Mouse (Mus musculus): ENCODE results near the gene Akap11. TPM values are rescaled to one million over a fixed set of nuclear protein-coding genes. Genes with fewer than 3 reads are reported as not detected.
"Not testable (repeated sequence)": the region's sequence is repeated elsewhere in the genome, so short reads cannot be mapped to it uniquely, and the experiment has no call there.

Gene Akap11
- polyA plus RNA-seq, 1 experiment from 2014 or later, result 13.6 TPM

DNA sequence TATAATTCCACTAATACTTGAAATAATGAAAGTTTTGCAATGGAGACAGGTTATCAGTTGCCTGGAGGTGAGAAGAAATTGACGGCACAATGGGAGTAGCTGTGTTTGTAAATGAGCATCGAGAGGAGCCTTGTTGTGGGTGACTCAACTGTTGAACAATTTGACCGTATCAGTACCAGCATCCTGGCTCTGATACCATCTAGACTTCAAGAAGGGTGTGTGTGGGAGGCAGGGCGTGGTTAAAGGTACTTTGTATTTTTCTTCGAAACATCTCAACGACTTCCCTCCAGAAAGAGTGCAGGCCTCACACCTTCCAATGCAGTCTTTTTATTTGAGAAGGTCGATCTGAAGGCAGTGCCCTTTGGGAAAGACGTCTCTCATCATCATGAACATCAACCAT lies 22.4 kb upstream of the Akap11 start:
- Histone ChIP-seq H3K27me3 (ENCODE audit: control insufficient read depth, insufficient read depth, low read length) (no peaks in the 10 kb centered on the region), H3K9me3 (replicated peaks; ENCODE audit: control insufficient read depth, low read length) (no peaks in the 10 kb centered on the region), H3K9ac (ENCODE audit: low read length) (no peak overlapping the region), H3K4me3 (ENCODE audit: low read length) (no peak overlapping the region), H3K4me2 (ENCODE audit: low read depth, low read length) (no peak overlapping the region), H3K36me3 (ENCODE audit: control insufficient read depth, insufficient read depth) (no peaks in the 10 kb centered on the region), H3K27ac (ENCODE audit: low read length) (no peak overlapping the region), H3K4me1 (ENCODE audit: control insufficient read depth, insufficient read depth, low read length) (no peaks in the 10 kb centered on the region)
- WGBS, result 79% methylated on average over 8 of the region's 8 CpGs
- ATAC-seq (replicated peaks; ENCODE audit: extremely low read depth, insufficient read depth, low FRiP score), result no peak

DNA sequence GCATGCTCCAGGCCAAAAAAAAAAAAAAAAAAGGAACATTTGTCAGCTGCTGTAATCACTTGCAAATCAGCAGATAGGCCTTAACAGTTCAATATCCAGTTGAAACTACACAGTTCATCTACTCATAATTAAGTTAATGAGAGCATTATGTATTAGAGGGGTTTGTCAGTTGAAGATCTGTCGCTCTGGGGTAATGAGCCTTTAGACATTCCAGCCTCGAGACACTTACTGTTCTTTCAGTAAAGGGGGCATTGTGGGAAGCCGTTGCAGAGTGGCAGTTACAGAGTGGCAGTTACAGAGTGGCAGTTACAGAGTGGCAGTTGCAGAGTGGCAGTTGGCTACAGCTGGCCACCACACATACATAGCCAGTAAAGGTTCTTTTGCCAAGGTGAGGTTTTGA lies 18.2 kb upstream of the Akap11 start:
- WGBS, result 77% methylated on average over 3 of the region's 3 CpGs

DNA sequence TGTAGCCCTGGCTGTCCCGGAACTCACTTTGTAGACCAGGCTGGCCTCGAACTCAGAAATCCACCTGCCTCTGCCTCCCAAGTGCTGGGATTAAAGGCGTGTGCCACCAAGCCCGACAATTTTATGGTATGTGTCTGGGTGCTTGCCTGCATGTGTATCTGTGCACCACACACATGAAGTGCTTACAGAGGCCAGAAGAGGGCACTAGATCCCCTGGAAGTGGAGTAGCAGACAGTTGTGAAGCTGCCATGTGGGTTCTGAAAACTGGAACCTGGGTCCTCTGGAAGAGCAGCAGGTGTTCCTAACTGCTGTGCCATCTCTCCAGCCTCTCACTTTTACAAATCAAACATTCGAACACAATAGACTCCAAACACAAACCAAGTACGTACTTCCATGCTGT lies 17.1 kb upstream of the Akap11 start:
- no peak for ATAC-seq (replicated peaks; ENCODE audit: extremely low read depth, insufficient read depth, low FRiP score)
- no peak overlapping the region for H3K9ac ChIP-seq (ENCODE audit: low read length)
- H3K27ac ChIP-seq (ENCODE audit: low read length), result no peak overlapping the region
- no peaks in the 10 kb centered on the region for H3K36me3 ChIP-seq (ENCODE audit: control insufficient read depth, insufficient read depth)
- no peaks in the 10 kb centered on the region for H3K9me3 ChIP-seq (replicated peaks; ENCODE audit: control insufficient read depth, low read length)
- peaks cover 8% of the 10 kb centered on the region for H3K4me1 ChIP-seq (ENCODE audit: control insufficient read depth, insufficient read depth, low read length)
- H3K27me3 ChIP-seq (ENCODE audit: control insufficient read depth, insufficient read depth, low read length), result no peaks in the 10 kb centered on the region
- H3K4me3 ChIP-seq (ENCODE audit: low read length), result no peak overlapping the region
- H3K4me2 ChIP-seq (ENCODE audit: low read depth, low read length), result no peak overlapping the region
- WGBS, result 93% methylated on average over 6 of the region's 6 CpGs

More for the DNA sequence above, 18.2 kb upstream of the Akap11 start:
- H3K9ac ChIP-seq (ENCODE audit: low read length); H3K4me3 ChIP-seq (ENCODE audit: low read length); H3K27ac ChIP-seq (ENCODE audit: low read length); H3K27me3 ChIP-seq (ENCODE audit: control insufficient read depth, insufficient read depth, low read length); H3K36me3 ChIP-seq (ENCODE audit: control insufficient read depth, insufficient read depth); H3K9me3 ChIP-seq (replicated peaks; ENCODE audit: control insufficient read depth, low read length); H3K4me1 ChIP-seq (ENCODE audit: control insufficient read depth, insufficient read depth, low read length); ATAC-seq (replicated peaks; ENCODE audit: extremely low read depth, insufficient read depth, low FRiP score); H3K4me2 ChIP-seq (ENCODE audit: low read depth, low read length): not testable (repeated sequence)

DNA sequence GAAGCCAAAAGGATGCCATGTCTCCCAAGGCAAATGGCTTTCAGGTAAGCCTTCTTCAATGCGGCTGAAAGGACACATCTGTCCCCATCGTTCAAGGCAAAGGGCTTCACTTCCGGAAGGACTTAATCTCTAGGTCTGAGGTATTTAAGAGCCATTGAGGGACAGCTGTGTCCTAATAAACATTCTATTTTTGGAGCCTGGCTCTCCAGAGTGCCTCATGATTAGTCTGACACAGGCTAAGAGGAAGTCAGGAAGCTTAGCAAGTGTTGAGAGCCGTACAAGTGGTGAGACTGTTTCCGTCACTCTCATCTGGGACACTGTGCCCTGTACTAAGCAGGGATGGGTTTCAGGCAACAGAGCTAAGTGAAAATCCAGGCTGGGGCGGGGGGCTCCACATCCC lies 12.2 kb upstream of the Akap11 start:
- H3K36me3 ChIP-seq (ENCODE audit: control insufficient read depth, insufficient read depth), result no peaks in the 10 kb centered on the region
- peak; percentile 98 for ATAC-seq (replicated peaks; ENCODE audit: extremely low read depth, insufficient read depth, low FRiP score)
- no peaks in the 10 kb centered on the region for H3K9me3 ChIP-seq (replicated peaks; ENCODE audit: control insufficient read depth, low read length)
- WGBS, result 21% methylated on average over 6 of the region's 6 CpGs
- H3K9ac ChIP-seq (ENCODE audit: low read length), result 0 out of 2 replicates have a peak overlapping the region, but pooled peaks have one; percentile 28
- peak overlapping the region; percentile 40 for H3K4me2 ChIP-seq (ENCODE audit: low read depth, low read length)
- H3K27ac ChIP-seq (ENCODE audit: low read length), result peak overlapping the region; percentile 89
- H3K27me3 ChIP-seq (ENCODE audit: control insufficient read depth, insufficient read depth, low read length), result no peaks in the 10 kb centered on the region
- H3K4me3 ChIP-seq (ENCODE audit: low read length), result no peak overlapping the region
- H3K4me1 ChIP-seq (ENCODE audit: control insufficient read depth, insufficient read depth, low read length), result peaks cover 17% of the 10 kb centered on the region

DNA sequence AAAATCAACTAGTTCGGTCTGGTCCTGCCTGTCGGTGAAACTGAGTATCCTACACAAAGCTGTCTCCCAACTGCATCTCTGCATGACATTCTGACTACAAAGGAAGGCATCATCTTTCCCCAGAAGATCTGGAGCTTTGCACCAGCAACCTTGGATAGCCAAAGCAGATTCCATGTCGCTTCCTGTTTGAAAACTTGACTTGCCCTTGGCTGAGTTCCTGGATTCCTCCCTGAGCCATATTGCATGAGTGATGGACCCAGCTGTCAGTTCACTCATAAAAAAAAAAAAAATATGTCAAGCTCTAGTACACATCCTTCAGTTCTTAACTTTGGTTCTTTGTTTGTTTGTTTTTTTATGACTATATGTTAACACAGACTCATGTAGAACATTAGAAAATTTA lies 4.7 kb upstream of the Akap11 start:
- H3K9ac ChIP-seq (ENCODE audit: low read length), result no peak overlapping the region
- H3K27me3 ChIP-seq (ENCODE audit: control insufficient read depth, insufficient read depth, low read length), result no peaks in the 10 kb centered on the region
- H3K27ac ChIP-seq (ENCODE audit: low read length), result no peak overlapping the region
- no peaks in the 10 kb centered on the region for H3K36me3 ChIP-seq (ENCODE audit: control insufficient read depth, insufficient read depth)
- ATAC-seq (replicated peaks; ENCODE audit: extremely low read depth, insufficient read depth, low FRiP score), result no peak
- H3K4me2 ChIP-seq (ENCODE audit: low read depth, low read length), result no peak overlapping the region
- no peak overlapping the region for H3K4me3 ChIP-seq (ENCODE audit: low read length)
- WGBS, result 63% methylated on average over 3 of the region's 3 CpGs
- peaks cover 11% of the 10 kb centered on the region for H3K4me1 ChIP-seq (ENCODE audit: control insufficient read depth, insufficient read depth, low read length)
- no peaks in the 10 kb centered on the region for H3K9me3 ChIP-seq (replicated peaks; ENCODE audit: control insufficient read depth, low read length)

DNA sequence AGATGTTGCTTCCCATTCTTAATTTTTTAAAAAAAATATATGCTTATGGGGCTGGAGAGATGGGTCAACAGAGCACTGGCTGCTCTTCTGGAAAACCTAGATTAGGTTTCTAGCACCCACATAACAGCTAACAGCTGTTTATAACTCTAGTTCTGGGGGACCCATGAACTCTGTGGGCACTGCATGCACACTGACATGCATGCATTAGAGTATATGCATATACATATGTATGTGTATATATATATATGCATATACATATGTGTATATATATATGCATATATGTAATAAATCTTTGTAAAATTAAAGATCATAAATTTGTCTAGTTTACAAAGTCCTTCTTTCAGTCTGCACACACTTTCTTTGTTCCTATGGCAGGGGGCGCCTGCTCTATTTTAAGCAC lies 3.2 kb upstream of the Akap11 start:
- no peak overlapping the region for H3K4me2 ChIP-seq (ENCODE audit: low read depth, low read length)
- H3K4me3 ChIP-seq (ENCODE audit: low read length), result no peak overlapping the region

DNA sequence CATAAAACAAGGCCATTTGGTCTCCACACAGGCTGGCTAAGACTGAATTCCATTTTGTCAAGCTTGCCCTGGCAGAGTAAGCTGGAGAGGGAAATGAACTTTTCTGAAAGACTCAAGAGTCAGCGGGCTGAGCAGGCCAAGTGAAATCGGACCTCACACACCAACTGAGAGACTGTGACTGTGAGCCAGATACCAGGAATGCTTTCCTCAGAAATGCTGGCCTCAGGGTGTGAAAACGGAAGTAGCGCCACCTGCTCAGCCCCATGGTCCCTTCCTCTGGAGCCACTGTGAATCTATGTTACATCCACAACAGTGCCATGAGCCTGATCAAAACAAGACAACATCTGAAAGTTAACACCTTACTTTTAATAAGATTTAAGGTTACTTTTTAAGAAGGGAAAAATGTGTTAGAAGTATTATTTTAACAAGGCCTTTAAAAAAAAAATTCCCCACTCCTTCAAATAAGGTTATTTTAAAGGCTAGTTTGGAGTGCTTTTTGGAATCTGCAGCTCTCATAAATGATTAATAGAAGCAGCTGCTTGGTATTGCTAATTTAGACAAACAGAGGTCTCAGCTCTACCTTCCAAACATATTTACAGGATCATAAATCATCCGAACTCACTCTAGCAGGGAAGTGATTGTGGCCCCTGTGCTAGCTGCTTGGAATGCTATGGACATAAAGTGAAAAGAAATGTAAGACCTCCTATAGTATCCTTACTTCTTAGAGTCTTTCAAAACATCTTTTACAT lies 2.1 kb upstream of the Akap11 start:
- no peak overlapping the region for H3K9ac ChIP-seq (ENCODE audit: low read length)
- H3K9me3 ChIP-seq (replicated peaks; ENCODE audit: control insufficient read depth, low read length), result no peaks in the 10 kb centered on the region
- ATAC-seq (replicated peaks; ENCODE audit: extremely low read depth, insufficient read depth, low FRiP score), result no peak
- H3K4me3 ChIP-seq (ENCODE audit: low read length), result no peak overlapping the region
- no peak overlapping the region for H3K4me2 ChIP-seq (ENCODE audit: low read depth, low read length)
- 29% methylated on average over 5 of the region's 5 CpGs for WGBS
- no peaks in the 10 kb centered on the region for H3K27me3 ChIP-seq (ENCODE audit: control insufficient read depth, insufficient read depth, low read length)
- peaks cover 18% of the 10 kb centered on the region for H3K4me1 ChIP-seq (ENCODE audit: control insufficient read depth, insufficient read depth, low read length)
- no peaks in the 10 kb centered on the region for H3K36me3 ChIP-seq (ENCODE audit: control insufficient read depth, insufficient read depth)
- H3K27ac ChIP-seq (ENCODE audit: low read length), result peak overlapping the region; percentile 72

More for the DNA sequence above, 3.2 kb upstream of the Akap11 start:
- ATAC-seq (replicated peaks; ENCODE audit: extremely low read depth, insufficient read depth, low FRiP score), result no peak
- Histone ChIP-seq H3K9me3 (replicated peaks; ENCODE audit: control insufficient read depth, low read length) (no peaks in the 10 kb centered on the region), H3K4me1 (ENCODE audit: control insufficient read depth, insufficient read depth, low read length) (peaks cover 18% of the 10 kb centered on the region), H3K27ac (ENCODE audit: low read length) (no peak overlapping the region), H3K36me3 (ENCODE audit: control insufficient read depth, insufficient read depth) (no peaks in the 10 kb centered on the region), H3K9ac (ENCODE audit: low read length) (no peak overlapping the region), H3K27me3 (ENCODE audit: control insufficient read depth, insufficient read depth, low read length) (no peaks in the 10 kb centered on the region)
- WGBS, result 85% methylated on average over 1 of the region's 1 CpGs

DNA sequence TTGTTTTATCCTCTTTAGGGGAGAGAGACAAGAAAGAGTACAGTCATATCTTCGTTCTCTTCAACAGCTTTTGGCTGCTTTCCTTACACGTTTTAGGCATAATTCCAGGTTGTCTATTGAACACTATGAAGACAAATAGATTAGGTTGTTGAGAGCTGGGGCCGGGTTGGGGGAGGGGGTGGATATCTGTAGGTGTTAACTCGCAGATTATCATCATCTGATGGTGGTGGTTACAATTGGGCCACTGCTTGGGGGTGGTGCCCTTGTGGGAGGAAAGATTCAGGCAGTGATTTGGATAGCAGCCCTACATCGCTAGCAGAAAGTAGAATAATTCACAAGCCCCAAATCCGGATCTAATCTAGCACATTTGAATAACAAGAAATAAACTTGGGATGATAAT lies 943 bp upstream of the Akap11 start:
- Histone ChIP-seq H3K27ac (ENCODE audit: low read length) (peak overlapping the region; percentile 84; the same call in 1 of the 2 replicates), H3K4me2 (ENCODE audit: low read depth, low read length) (peak overlapping the region; percentile 86), H3K27me3 (ENCODE audit: control insufficient read depth, insufficient read depth, low read length) (no peaks in the 10 kb centered on the region), H3K9ac (ENCODE audit: low read length) (no peak overlapping the region), H3K36me3 (ENCODE audit: control insufficient read depth, insufficient read depth) (no peaks in the 10 kb centered on the region), H3K4me1 (ENCODE audit: control insufficient read depth, insufficient read depth, low read length) (peaks cover 23% of the 10 kb centered on the region), H3K4me3 (ENCODE audit: low read length) (no peak overlapping the region; the same call in 1 of the 2 replicates), H3K9me3 (replicated peaks; ENCODE audit: control insufficient read depth, low read length) (no peaks in the 10 kb centered on the region)
- 43% methylated on average over 6 of the region's 6 CpGs for WGBS
- ATAC-seq (replicated peaks; ENCODE audit: extremely low read depth, insufficient read depth, low FRiP score), result no peak

DNA sequence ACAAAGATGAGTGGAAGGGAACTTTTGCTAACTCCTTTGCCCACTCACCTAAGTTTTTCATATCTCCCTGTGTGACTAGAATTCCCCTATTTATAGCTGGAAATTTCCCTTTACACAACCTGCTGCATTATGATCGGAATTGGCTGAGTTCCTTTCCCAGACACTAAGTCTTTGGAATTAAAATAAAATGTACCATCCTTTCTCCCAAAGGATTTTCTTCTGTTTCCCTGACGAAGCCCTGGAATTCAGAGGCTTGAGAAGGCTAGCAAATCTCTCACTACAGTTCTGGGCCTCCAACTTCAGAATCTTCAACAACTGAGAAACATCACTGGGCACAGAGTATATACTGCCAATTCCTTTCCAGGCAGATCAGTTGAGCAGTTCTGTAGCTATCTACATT lies 1.2 kb downstream of the Akap11 start:
- Histone ChIP-seq H3K27ac (ENCODE audit: low read length) (peak overlapping the region; percentile 53), H3K4me2 (ENCODE audit: low read depth, low read length) (peak overlapping the region; percentile 86)

More for the DNA sequence above, 1.2 kb downstream of the Akap11 start:
- Histone ChIP-seq H3K4me3 (ENCODE audit: low read length) (peak overlapping the region; percentile 98), H3K27me3 (ENCODE audit: control insufficient read depth, insufficient read depth, low read length) (no peaks in the 10 kb centered on the region), H3K9ac (ENCODE audit: low read length) (peak overlapping the region; percentile 99), H3K4me1 (ENCODE audit: control insufficient read depth, insufficient read depth, low read length) (peaks cover 38% of the 10 kb centered on the region), H3K9me3 (replicated peaks; ENCODE audit: control insufficient read depth, low read length) (no peaks in the 10 kb centered on the region), H3K36me3 (ENCODE audit: control insufficient read depth, insufficient read depth) (no peaks in the 10 kb centered on the region)
- ATAC-seq (replicated peaks; ENCODE audit: extremely low read depth, insufficient read depth, low FRiP score), result no peak
- WGBS, result 40% methylated on average over 2 of the region's 2 CpGs

Measured in heart, embryonic 16.5 days (tissue).